Mouse (Mus musculus): ENCODE data around the gene Aldh1a3.

Gene Aldh1a3

DNA sequence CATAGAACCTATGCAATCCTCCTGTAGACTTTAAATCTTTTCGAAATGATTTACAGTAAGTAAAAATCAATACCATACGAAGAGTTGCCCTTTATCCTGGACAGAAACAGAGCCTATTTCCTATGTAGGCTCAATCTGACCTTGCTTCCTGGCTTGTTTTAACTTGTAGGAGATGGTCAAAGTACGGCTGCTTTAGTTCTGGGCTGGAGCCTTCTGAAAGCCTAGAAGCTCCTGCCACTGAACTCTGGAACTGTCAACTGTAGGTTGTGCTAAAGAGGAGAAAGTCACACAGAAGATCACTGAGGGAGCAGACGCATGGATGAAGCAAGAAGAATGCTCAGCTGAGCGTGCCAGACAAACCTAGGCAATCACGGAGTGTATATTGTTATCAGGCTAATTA lies 56.3 kb downstream of the Aldh1a3 start:
- no peak for DNase-seq (ENCODE audit: low read depth, low spot score)

GRCm38 (mm10) chr7:66369934-66370445 lies 57.3 kb downstream of the Aldh1a3 start:
- DNase-seq (ENCODE audit: low read depth, low spot score) = peak; percentile 19

DNA sequence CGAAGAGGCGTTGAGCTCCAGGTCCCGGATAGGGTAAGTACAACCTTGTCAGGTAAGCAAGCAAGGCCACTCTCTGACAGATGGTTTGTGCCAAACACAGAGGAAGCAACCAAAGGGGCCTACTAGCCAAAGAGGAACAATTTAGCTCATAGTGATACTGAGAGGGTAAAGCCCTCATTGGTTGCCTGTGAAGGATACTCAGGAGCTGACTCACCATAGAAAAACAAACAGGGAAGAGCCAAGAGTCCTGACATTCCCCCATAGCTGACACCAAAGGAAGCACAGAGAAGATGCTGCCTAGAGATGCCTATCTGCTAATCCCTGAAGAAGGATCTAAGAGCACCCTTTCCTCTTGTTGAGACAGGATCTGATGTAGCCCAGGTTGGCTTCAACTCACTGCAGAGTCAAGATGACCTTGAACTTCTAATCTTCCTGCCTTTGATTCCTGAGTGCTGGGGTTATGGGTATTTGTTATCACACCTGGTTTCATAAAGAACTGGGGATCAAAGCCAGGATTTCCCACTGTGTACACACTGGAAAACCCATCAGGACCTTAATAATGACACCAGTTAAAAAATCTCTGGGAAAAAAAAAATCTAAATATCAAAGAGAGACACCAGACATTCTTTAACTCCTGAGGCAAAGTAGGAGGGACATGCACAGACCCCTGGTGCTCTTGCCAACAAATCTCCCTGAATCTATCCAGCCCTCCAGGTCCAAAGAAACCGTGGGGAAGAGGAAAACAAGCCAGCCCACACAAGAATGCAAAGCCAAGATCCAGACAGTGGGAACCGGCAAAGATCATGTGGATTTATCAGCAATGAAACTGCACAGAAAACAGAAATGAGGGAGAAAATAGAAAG lies 58.0 kb downstream of the Aldh1a3 start:
- DNase-seq (ENCODE audit: low read depth, low spot score) = peak; percentile 87

DNA sequence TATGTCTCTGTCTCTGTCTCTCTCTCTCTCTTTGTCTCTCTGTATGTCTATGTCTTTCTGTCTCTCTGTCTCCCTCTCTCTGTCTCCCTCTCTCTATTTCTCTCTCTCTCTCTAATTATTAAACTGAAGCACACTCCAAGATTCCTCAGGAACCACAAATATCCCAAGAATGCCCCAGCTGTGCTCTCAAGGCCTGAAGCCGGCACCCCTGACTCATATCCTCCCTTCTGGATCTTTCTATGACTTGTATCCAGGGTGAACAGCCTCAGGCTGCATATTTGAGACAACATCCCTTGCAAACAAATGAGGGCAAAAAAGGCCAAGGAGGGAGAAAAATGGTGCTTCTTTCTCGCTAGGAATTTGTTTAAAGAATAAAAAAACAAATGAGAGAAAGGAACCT lies 61.4 kb downstream of the Aldh1a3 start, which contains the start of gene Gm10974:
Gene Gm10974 (plus strand): TSS at position 2 of the 400 bp plus-strand sequence.
- peak; percentile 98 for DNase-seq (ENCODE audit: low read depth, low spot score)

DNA sequence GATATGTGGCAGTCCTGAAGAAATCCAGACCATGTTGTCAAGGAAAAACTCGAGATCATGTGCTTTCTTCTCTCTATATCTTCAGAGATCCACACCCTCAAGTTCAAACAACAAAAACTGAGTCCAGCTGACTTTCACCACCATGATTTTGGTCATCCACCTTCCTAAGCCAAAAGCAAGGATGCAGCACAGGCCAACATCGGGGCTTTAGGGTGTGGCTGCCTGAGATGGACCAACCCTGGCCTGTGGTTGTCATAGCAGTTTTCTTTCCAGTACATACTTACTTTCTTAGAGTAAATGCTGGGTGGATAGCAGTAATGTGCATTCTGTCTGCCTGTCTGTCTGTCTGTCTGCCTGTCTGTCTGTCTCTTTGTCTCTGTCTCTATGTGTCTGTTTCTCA lies 61.9 kb downstream of the Aldh1a3 start:
- peak; percentile 56 for DNase-seq (ENCODE audit: low read depth, low spot score)

- DNase-seq (ENCODE audit: low read depth, low spot score) = no peak
These were observed 62.8 kb downstream of the Aldh1a3 start for GRCm38 (mm10) chr7:66364491-66364890.

GRCm38 (mm10) chr7:66359044-66359443 lies 68.3 kb downstream of the Aldh1a3 start:
- DNase-seq (ENCODE audit: low read depth, low spot score) = peak; percentile 69

DNA sequence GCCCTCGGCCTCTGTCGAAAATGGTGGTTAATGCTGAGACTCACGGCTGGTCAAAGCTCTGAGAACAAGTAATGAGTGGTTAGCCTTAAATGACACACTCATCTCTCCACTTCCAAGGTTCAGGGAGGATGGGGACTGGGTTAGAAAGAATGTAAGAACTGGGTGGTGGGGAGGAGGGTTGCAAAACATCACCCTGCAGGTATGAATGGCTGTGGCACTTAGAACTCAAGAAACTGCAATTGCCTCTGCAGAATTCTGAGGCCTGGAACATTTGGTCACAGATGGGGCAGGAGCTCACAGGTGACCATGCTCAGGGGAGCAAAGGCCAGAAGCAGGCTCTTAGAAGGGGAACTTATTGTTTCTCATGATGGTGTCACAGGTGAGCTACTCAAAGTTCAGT lies 68.9 kb downstream of the Aldh1a3 start:
- no peak for DNase-seq (ENCODE audit: low read depth, low spot score)

GRCm38 (mm10) chr7:66355791-66356522 lies 71.4 kb downstream of the Aldh1a3 start:
- no peak for DNase-seq (ENCODE audit: low read depth, low spot score)

DNA sequence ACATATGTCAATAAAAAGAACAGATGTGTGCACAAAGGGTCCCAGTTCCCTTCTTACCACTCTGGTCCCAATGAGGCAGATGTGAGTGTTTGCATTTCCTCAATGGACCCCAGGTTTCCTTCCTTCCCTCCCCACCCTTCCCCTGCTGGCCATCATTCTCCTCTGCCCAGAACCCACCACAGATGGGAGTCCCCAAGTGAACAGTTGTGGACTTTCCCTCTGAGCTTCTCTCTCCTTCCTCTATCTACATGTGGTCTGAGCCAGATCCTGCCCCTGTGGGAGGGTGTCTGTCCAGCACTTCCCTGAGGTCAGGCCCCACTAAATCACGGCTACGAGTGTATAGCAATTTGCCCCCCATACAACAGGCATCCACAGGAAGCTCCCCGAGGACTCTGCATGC lies 72.4 kb downstream of the Aldh1a3 start:
- no peak for DNase-seq (ENCODE audit: low read depth, low spot score)

DNA sequence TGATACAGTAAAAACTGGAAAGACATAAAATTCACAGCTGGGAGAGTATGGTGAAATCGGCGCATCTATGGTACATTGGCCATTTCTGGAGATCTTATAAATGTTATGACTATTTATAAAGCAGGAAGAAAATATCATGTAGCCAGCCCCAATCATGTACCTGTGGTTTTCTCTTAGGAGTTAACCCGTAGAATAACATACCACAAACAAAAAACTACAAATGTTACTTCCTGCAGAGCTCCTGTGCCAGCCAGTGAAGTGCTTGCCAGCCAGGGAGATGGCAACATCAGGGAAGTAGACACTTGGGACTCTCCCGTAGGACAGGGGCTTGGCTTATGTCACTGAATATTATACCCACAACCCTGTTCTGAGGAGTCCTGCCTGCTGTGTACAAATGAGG lies 76.2 kb downstream of the Aldh1a3 start:
- DNase-seq (ENCODE audit: low read depth, low spot score) = no peak

GRCm38 (mm10) chr7:66349670-66350069 lies 77.6 kb downstream of the Aldh1a3 start:
- no peak for DNase-seq (ENCODE audit: low read depth, low spot score)

DNA sequence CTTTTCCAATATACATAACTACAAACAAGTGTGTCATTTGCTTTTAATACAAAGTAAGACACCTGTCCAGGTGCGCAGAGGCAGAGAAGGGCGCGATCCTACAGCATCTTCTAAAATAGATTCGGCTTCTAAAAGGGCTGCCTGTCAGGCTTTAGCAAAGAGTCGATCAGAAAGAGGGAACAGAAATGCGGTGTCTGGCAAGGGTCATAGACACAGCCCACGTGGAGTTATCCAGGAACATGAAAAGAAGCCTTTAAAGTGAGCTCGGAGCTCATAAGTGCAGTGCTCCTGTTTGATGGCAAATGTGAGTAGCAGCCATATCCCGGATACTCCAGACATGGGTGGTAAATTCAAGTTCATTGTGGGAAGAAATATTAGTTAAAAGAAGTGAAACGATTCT lies 78.7 kb downstream of the Aldh1a3 start:
- no peak for DNase-seq (ENCODE audit: low read depth, low spot score)

DNA sequence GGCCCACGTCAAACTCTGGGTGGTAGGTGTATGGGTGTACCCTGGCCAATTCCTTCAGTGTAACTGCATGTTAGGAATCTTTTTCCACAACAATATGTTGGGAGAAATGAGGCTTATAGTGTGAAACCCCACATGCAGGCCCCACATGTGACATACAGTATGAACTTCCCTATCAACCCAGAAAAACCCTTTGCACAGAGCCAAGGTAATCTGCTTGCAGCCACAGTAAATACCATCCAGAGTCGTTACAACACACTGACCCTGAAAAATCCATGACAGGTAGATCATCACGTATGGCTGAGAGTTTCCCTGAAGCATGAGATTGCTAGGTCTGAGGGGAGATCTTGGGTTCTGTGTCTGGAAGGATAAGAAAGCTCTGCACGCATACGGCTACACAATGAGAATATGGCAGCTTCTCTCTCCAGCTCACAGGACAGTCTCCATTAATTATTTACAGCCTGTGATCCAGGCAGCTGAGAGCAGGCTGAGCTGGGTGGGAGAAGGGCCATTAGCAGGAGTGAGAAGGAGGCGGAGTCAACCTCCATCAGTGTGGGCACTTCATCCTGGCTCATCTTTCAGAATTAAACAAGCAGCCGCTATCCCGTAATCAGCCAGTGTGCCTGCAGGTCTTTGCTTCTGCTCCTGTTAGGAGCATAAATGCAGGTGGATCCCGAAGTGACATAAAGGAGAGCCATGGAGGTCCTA lies 80.2 kb downstream of the Aldh1a3 start:
- no peak for DNase-seq (ENCODE audit: low read depth, low spot score)

DNA sequence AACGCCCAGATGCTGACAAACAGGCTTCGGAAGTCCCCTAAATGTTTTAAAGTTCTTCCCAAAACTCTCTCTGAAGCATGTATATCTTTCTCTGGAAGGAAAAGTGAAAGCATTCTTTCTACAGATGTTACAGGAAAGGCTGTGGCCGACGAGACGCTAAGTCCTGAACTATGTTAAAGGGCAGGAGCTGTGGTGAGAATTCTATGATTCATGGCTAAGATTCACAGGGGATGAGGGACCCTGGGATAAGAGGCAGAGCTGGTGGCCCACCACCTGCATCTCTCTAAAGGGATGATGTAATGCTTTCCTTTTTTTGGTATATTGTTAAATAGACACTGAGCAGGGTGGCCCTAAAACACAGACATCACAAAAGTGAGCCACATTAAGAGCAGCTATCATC lies 84.0 kb downstream of the Aldh1a3 start:
- peak; percentile 76 for DNase-seq (ENCODE audit: low read depth, low spot score)

- no peak for DNase-seq (ENCODE audit: low read depth, low spot score)
These were observed 84.5 kb downstream of the Aldh1a3 start for GRCm38 (mm10) chr7:66342831-66343230.

GRCm38 (mm10) chr7:66342323-66342722 lies 85.0 kb downstream of the Aldh1a3 start:
- DNase-seq (ENCODE audit: low read depth, low spot score) = peak; percentile 80

Data from 3T3-L1 (cell line).